In genomic region chr1:92316191-92316723, GRCm38 (mm10) we compare ENCODE assay signal across 11 mouse cellular contexts.
A peak's percentile ranks its signal among the peaks of the same experiment; 100 is the strongest.
DNase-seq lines count a peak whose midpoint lies in the region; ATAC-seq lines count a peak whose summit lies in the region.
"Had no signal": no experiment of that assay in that cellular context is flagged by ENCODE, and none has a peak within 500 bp of the region (broad histone marks: within the 10 kb centered on the region; RNA-seq: fewer than 3 reads in every experiment).

No protein-coding gene starts in this region.

- 0 out of 2 replicates have a peak, but pooled peaks have one; percentile 10 for ATAC-seq in embryonic facial prominence, embryonic 13.5 days (ENCODE audit: insufficient number of reproducible peaks, insufficient read depth, low FRiP score, low TSS enrichment, low read depth)
- ATAC-seq in stomach, embryonic 14.5 days (ENCODE audit: insufficient number of reproducible peaks, insufficient read depth, low FRiP score, low read depth): peak; percentile 42; the same call in 1 of the 2 replicates
- no peak for ATAC-seq in inflammation-experienced regulatory T-cells, adult 6 months

- H3K4me3 ChIP-seq in embryonic facial prominence, embryonic 13.5 days: no peak overlapping the region
- H3K4me3 ChIP-seq in limb, embryonic 10.5 days: no peak overlapping the region
- H3K4me3 ChIP-seq in stomach, embryonic 14.5 days (ENCODE audit: low read depth, low read length): no peak overlapping the region
- H3K4me3 ChIP-seq: liver, embryonic 15.5 days had no signal

- peaks cover 18% of the 10 kb centered on the region for H3K4me1 ChIP-seq in embryonic facial prominence, embryonic 13.5 days
- H3K4me1 ChIP-seq in limb, embryonic 10.5 days: peaks cover 9% of the 10 kb centered on the region
- peaks cover 8% of the 10 kb centered on the region; the same call in 1 of the 2 replicates for H3K4me1 ChIP-seq in stomach, embryonic 14.5 days (ENCODE audit: control insufficient read depth, insufficient read depth, low read length)
- H3K4me1 ChIP-seq: liver, embryonic 15.5 days had no signal

- H3K27me3 ChIP-seq in embryonic facial prominence, embryonic 13.5 days: peaks cover 3% of the 10 kb centered on the region; the same call in 1 of the 2 replicates
- peaks cover 5% of the 10 kb centered on the region; the same call in 1 of the 2 replicates for H3K27me3 ChIP-seq in limb, embryonic 10.5 days (ENCODE audit: low read depth, poor library complexity, severe bottlenecking)
- H3K27me3 ChIP-seq in stomach, embryonic 14.5 days (ENCODE audit: control insufficient read depth, insufficient read depth, low read length): no peaks in the 10 kb centered on the region
- H3K27me3 ChIP-seq: liver, embryonic 15.5 days had no signal

- H3K9ac ChIP-seq in embryonic facial prominence, embryonic 13.5 days: no peak overlapping the region
- H3K9ac ChIP-seq in stomach, embryonic 14.5 days (replicated peaks; ENCODE audit: low read depth, low read length): no peak overlapping the region
- H3K9ac ChIP-seq: liver, embryonic 15.5 days had no signal

- peak overlapping the region; percentile 39; the same call in 1 of the 2 replicates for H3K27ac ChIP-seq in embryonic facial prominence, embryonic 13.5 days
- peak overlapping the region; percentile 44; the same call in 1 of the 2 replicates for H3K27ac ChIP-seq in limb, embryonic 10.5 days
- no peak overlapping the region for H3K27ac ChIP-seq in stomach, embryonic 14.5 days (ENCODE audit: low read length)
- H3K27ac ChIP-seq: liver, embryonic 15.5 days had no signal

- no peaks in the 10 kb centered on the region for H3K9me3 ChIP-seq in embryonic facial prominence, embryonic 13.5 days
- H3K9me3 ChIP-seq in limb, embryonic 10.5 days (replicated peaks): no peaks in the 10 kb centered on the region
- H3K9me3 ChIP-seq in stomach, embryonic 14.5 days (ENCODE audit: control insufficient read depth, low read depth, low read length): no peaks in the 10 kb centered on the region
- H3K9me3 ChIP-seq: liver, embryonic 15.5 days had no signal

- no peaks in the 10 kb centered on the region for H3K36me3 ChIP-seq in embryonic facial prominence, embryonic 13.5 days
- no peaks in the 10 kb centered on the region for H3K36me3 ChIP-seq in limb, embryonic 10.5 days
- no peaks in the 10 kb centered on the region for H3K36me3 ChIP-seq in stomach, embryonic 14.5 days (ENCODE audit: control insufficient read depth, insufficient read depth, low read length)
- H3K36me3 ChIP-seq: liver, embryonic 15.5 days had no signal

- H3K4me2 ChIP-seq in embryonic facial prominence, embryonic 13.5 days: peak overlapping the region; percentile 12
- H3K4me2 ChIP-seq in stomach, embryonic 14.5 days (replicated peaks; ENCODE audit: low read depth, low read length): peak overlapping the region; percentile 24
- H3K4me2 ChIP-seq: liver, embryonic 15.5 days had no signal

- peak; percentile 27 to 52 for DNase-seq in lung, adult 18-20 months
- no peak for DNase-seq in lung, postnatal 14 days
- DNase-seq in limb, embryonic 10.5 days (ENCODE audit: low spot score): no peak
- no peak for DNase-seq in urinary bladder, postnatal 25 days (ENCODE audit: low spot score)
- no peak for DNase-seq in left cerebral cortex, adult 9 months (ENCODE audit: low spot score in 2 of 2)
- DNase-seq: cerebellum, adult 8-10 months; kidney, adult 18-20 months had no signal

- WGBS in embryonic facial prominence, embryonic 13.5 days: 19% methylated on average over 10 of the region's 10 CpGs
- 27% methylated on average over 10 of the region's 10 CpGs for WGBS in limb, embryonic 10.5 days
- WGBS in stomach, embryonic 14.5 days: 12% methylated on average over 10 of the region's 10 CpGs

Comparison
In these comparisons a context has a peak if more than half of its experiments do, and no peak if none do; other contexts are left out.
1. DNase-seq: peak in lung, adult 18-20 months (2 of 2); none in lung, postnatal 14 days (single experiment), limb, embryonic 10.5 days (single experiment), urinary bladder, postnatal 25 days (single experiment) and left cerebral cortex, adult 9 months (0 of 2).